Mouse (Mus musculus): Measurements from ENCODE around the gene Cad. TPM values are rescaled to one million over a fixed set of nuclear protein-coding genes. Genes with fewer than 3 reads are reported as not detected.

Cad gene
- total RNA-seq, 2 experiments from 2014 or later = 17.1 to 21.6 TPM

GRCm38 (mm10) chr5:31080059-31080794, 25.6 kb downstream of the Cad start:
- TF ChIP-seq CTCF (conservative IDR thresholded peaks at IDR 0.05) = no peak
- Histone ChIP-seq H3K27ac (peak overlapping the region; percentile 68), H3K4me3 (peak overlapping the region; percentile 5; the same call in 1 of the 2 replicates)
- peak; percentile 55 to 68 for DNase-seq (ENCODE audit: low spot score in 2 of 2)

- H3K27ac ChIP-seq = peak overlapping the region; percentile 68
- no peak for TF ChIP-seq CTCF (conservative IDR thresholded peaks at IDR 0.05)
- no peak overlapping the region; the same call in 1 of the 2 replicates for H3K4me3 ChIP-seq
- DNase-seq (ENCODE audit: low spot score in 2 of 2) = no peak
These were observed 26.2 kb downstream of the Cad start for GRCm38 (mm10) chr5:31080795-31081164.

GRCm38 (mm10) chr5:31081386-31081785, 26.8 kb downstream of the Cad start:
- Histone ChIP-seq H3K27ac (no peak overlapping the region), H3K4me3 (no peak overlapping the region)
- peak in 1 of 2 experiments; percentile 51 for DNase-seq (ENCODE audit: low spot score in 2 of 2)
- TF ChIP-seq CTCF (conservative IDR thresholded peaks at IDR 0.05) = peak; percentile 76

GRCm38 (mm10) chr5:31082355-31082754, 27.8 kb downstream of the Cad start:
- no peak overlapping the region for H3K4me3 ChIP-seq
- peak; percentile 80 for TF ChIP-seq CTCF (conservative IDR thresholded peaks at IDR 0.05)
- DNase-seq (ENCODE audit: low spot score in 2 of 2) = peak; percentile 52 to 64
- peak overlapping the region; percentile 20; the same call in 1 of the 2 replicates for H3K27ac ChIP-seq

GRCm38 (mm10) chr5:31082935-31083625, 28.5 kb downstream of the Cad start:
- H3K27ac ChIP-seq = peak overlapping the region; percentile 20; the same call in 1 of the 2 replicates
- DNase-seq (ENCODE audit: low spot score in 2 of 2) = no peak
- H3K4me3 ChIP-seq = no peak overlapping the region
- no peak for TF ChIP-seq CTCF (conservative IDR thresholded peaks at IDR 0.05)

- no peak overlapping the region for H3K4me3 ChIP-seq
These were observed 29.4 kb downstream of the Cad start for GRCm38 (mm10) chr5:31083949-31084348.

GRCm38 (mm10) chr5:31086606-31087005, 32.0 kb downstream of the Cad start:
- Histone ChIP-seq H3K4me3 (no peak overlapping the region), H3K27ac (no peak overlapping the region)
- no peak for DNase-seq (ENCODE audit: low spot score in 2 of 2)
- TF ChIP-seq CTCF (conservative IDR thresholded peaks at IDR 0.05) = 0 out of 2 replicates have a peak, but pooled peaks have one; percentile 5

More at GRCm38 (mm10) chr5:31083949-31084348, 29.4 kb downstream of the Cad start:
- H3K27ac ChIP-seq = no peak overlapping the region
- no peak for DNase-seq (ENCODE audit: low spot score in 2 of 2)
- no peak for TF ChIP-seq CTCF (conservative IDR thresholded peaks at IDR 0.05)

- Histone ChIP-seq H3K4me3 (no peak overlapping the region), H3K27ac (no peak overlapping the region)
- no peak for TF ChIP-seq CTCF (conservative IDR thresholded peaks at IDR 0.05)
- no peak for DNase-seq (ENCODE audit: low spot score in 2 of 2)
These were observed 32.6 kb downstream of the Cad start for GRCm38 (mm10) chr5:31087131-31087530.

- TF ChIP-seq CTCF (conservative IDR thresholded peaks at IDR 0.05) = no peak
- H3K27ac ChIP-seq = peak overlapping the region; percentile 97
- DNase-seq (ENCODE audit: low spot score in 2 of 2) = peak in 1 of 2 experiments; percentile 66
- H3K4me3 ChIP-seq = peak overlapping the region; percentile 75
These were observed 37.8 kb downstream of the Cad start for GRCm38 (mm10) chr5:31092231-31092975.

GRCm38 (mm10) chr5:31093151-31094041, 38.8 kb downstream of the Cad start:
- Histone ChIP-seq H3K4me3 (peak overlapping the region; percentile 75), H3K27ac (peak overlapping the region; percentile 97)
- no peak for TF ChIP-seq CTCF (conservative IDR thresholded peaks at IDR 0.05)

GRCm38 (mm10) chr5:31094100-31094798, 39.7 kb downstream of the Cad start:
- Histone ChIP-seq H3K4me3 (peak overlapping the region; percentile 44), H3K27ac (peak overlapping the region; percentile 59; the same call in 1 of the 2 replicates)
- TF ChIP-seq CTCF (conservative IDR thresholded peaks at IDR 0.05) = no peak
- DNase-seq (ENCODE audit: low spot score in 2 of 2) = no peak

More at GRCm38 (mm10) chr5:31093151-31094041, 38.8 kb downstream of the Cad start:
- DNase-seq (ENCODE audit: low spot score in 2 of 2) = peak; percentile 66 to 71

Data from layer of hippocampus, adult 2 months (tissue).